Mouse (Mus musculus): ENCODE results near the gene Usp8.

DNA sequence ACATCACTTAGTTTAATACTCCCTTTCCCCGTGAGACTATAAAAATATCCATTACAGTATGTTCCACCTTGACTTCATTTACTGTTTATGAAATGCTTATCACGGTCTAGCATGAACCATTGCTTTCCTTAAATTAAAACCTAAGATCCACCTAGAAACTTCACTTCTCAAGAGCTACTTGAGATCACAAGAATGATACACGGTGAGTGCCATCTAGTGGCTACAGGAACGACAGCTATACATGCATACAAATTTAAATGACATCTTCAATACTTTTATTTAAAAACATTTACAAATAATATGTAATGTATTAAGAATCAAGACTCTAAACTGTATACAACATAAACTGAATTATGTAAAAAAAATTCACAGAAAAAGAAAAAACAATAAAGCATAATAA lies 43.6 kb upstream of the Usp8 start:
- no peak for TF ChIP-seq POLR2A (IDR thresholded peaks at IDR 0.05; ENCODE audit: borderline replicate concordance, extremely low read depth, insufficient read depth, insufficient read length, poor library complexity, severe bottlenecking)
- TF ChIP-seq CTCF (IDR thresholded peaks at IDR 0.05; ENCODE audit: borderline replicate concordance, extremely low read depth, insufficient read depth, insufficient read length): peak; percentile 36; the same call in 1 of the 2 replicates
